Mouse (Mus musculus): ENCODE measurements around the gene Obsl1. TPM values are rescaled to one million over a fixed set of nuclear protein-coding genes. Genes with fewer than 3 reads are reported as not detected.

Gene Obsl1
- total and polyA plus RNA-seq, 2 experiments from 2014 or later = 23.9 to 52.4 TPM

DNA sequence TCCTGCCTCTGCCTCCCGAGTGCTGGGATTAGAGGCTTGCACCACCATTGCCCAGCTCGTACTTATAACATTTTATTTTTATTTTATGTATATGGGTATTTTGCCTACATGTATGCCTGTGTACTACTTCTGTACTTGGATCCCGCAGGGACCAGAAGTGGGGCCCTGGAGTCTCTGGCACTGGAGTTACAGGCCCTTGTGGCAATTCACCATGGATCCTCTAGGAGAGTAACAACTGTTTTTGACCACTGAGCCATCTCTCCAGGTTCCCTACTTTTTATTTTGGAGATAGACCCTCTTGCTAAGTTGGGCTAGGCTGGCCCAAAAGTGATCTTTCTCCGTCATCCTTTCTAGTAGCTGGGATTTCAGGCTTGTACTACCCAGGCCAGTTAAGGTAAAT, 12.2 kb upstream of the Obsl1 start:
- Histone ChIP-seq H3K4me3 (ENCODE audit: low read length) (no peak overlapping the region), H3K4me2 (ENCODE audit: low read depth, low read length) (no peak overlapping the region), H3K36me3 (ENCODE audit: insufficient read depth, low read length) (no peaks in the 10 kb centered on the region), H3K4me1 (ENCODE audit: insufficient read depth, low read length) (peaks cover 3% of the 10 kb centered on the region; the same call in 1 of the 2 replicates), H3K9me3 (ENCODE audit: low read length) (no peaks in the 10 kb centered on the region), H3K9ac (replicated peaks; ENCODE audit: low read length) (no peak overlapping the region), H3K27ac (no peak overlapping the region; the same call in 1 of the 2 replicates), H3K27me3 (ENCODE audit: insufficient read depth, low read length) (no peaks in the 10 kb centered on the region)
- TF ChIP-seq CTCF (IDR thresholded peaks at IDR 0.05; ENCODE audit: low read depth) = no peak
- ATAC-seq (no peak), DNase-seq (ENCODE audit: low spot score) (no peak)
- 91% methylated on average over 4 of the region's 4 CpGs for WGBS

DNA sequence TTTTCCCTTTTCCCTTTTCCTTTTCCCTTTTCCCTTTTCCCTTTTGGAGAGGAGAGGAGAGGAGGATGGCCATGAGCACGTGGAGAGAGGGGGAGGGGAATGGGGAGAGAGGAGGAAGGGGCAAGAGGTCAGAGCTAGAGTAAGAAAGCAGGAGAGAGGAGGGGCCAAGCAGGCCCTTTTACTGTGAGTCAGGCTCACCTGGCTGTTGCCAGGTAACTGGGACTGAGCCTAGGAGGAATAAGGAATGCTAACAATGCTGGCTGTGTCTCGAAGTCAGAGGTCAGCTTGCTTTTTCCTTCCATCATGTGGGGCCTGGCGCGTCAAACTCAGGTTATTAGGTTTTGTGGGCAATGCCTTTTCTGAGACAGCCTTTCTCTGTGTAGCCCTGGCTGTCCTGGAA, 11.7 kb upstream of the Obsl1 start:
- H3K4me2 ChIP-seq (ENCODE audit: low read depth, low read length) = no peak overlapping the region
- WGBS = 64% methylated on average over 3 of the region's 4 CpGs
- no peak overlapping the region for H3K4me3 ChIP-seq (ENCODE audit: low read length)
- H3K9me3 ChIP-seq (ENCODE audit: low read length) = no peaks in the 10 kb centered on the region
- no peak for TF ChIP-seq CTCF (IDR thresholded peaks at IDR 0.05; ENCODE audit: low read depth)
- no peak overlapping the region for H3K9ac ChIP-seq (replicated peaks; ENCODE audit: low read length)
- no peaks in the 10 kb centered on the region for H3K36me3 ChIP-seq (ENCODE audit: insufficient read depth, low read length)
- no peaks in the 10 kb centered on the region for H3K27me3 ChIP-seq (ENCODE audit: insufficient read depth, low read length)
- no peak for DNase-seq (ENCODE audit: low spot score)
- ATAC-seq = no peak
- peaks cover 3% of the 10 kb centered on the region; the same call in 1 of the 2 replicates for H3K4me1 ChIP-seq (ENCODE audit: insufficient read depth, low read length)
- no peak overlapping the region; the same call in 1 of the 2 replicates for H3K27ac ChIP-seq

DNA sequence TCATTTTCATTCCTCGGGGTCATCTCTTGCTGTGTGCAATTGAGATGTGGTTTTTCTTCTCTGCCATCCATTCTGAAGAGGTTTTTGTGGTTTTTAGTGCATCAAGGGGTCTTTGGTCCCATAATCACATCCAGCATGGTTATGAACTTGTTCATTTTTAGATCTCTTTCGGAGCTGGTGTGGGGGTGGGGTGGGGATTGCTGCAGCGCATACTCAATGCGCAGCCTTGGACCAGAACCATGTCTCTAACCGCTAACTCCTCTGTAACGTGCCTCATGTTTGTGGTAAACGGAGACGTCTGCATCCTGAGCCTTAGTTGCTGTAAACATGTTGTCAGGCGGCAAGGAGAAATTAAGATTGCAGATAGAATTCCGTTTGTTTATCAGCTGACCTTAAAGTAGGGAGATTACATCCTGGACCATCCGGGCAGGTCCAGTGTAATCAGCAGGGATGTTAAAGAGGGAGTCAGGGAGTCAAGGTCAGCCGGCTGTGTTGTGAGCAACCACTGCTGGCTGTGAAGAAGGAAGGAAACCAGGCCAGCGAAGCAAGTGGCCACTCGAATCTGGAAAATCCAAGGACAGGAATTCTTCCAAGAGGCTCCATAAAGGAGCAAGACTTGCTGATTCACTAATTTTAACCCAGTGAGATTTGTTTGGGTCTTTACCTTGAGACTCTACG, 10.6 kb upstream of the Obsl1 start:
- no peak overlapping the region for H3K4me3 ChIP-seq (ENCODE audit: low read length)
- no peak for ATAC-seq
- no peaks in the 10 kb centered on the region for H3K9me3 ChIP-seq (ENCODE audit: low read length)
- no peak overlapping the region for H3K9ac ChIP-seq (replicated peaks; ENCODE audit: low read length)
- no peak for TF ChIP-seq CTCF (IDR thresholded peaks at IDR 0.05; ENCODE audit: low read depth)
- no peaks in the 10 kb centered on the region for H3K27me3 ChIP-seq (ENCODE audit: insufficient read depth, low read length)
- 82% methylated on average over 15 of the region's 15 CpGs for WGBS
- no peaks in the 10 kb centered on the region for H3K36me3 ChIP-seq (ENCODE audit: insufficient read depth, low read length)
- DNase-seq (ENCODE audit: low spot score) = no peak
- H3K27ac ChIP-seq = no peak overlapping the region
- no peaks in the 10 kb centered on the region; the same call in 1 of the 2 replicates for H3K4me1 ChIP-seq (ENCODE audit: insufficient read depth, low read length)
- H3K4me2 ChIP-seq (ENCODE audit: low read depth, low read length) = no peak overlapping the region

DNA sequence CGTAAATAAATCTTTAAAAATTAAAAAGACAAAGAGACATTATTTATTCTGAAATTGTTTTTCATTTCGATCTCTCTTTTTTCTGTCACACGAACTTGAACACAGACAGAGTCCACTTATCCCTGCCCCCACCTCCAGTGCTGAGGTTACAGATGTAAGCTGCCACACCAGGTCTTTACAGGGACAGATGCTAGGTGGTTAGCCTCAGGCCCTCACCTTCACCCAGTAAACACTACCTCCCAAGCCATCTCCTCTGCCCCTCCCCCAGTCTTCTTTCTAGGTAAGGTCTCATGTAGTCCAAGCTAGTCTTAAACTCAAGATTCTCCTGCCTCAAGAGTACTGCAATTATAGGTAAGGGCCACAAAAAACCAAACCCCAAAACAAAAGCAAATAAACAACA, 6.3 kb upstream of the Obsl1 start:
- no peak overlapping the region for H3K4me3 ChIP-seq (ENCODE audit: low read length)
- DNase-seq (ENCODE audit: low spot score) = no peak
- no peak overlapping the region for H3K27ac ChIP-seq
- no peak for TF ChIP-seq CTCF (IDR thresholded peaks at IDR 0.05; ENCODE audit: low read depth)
- no peak overlapping the region for H3K4me2 ChIP-seq (ENCODE audit: low read depth, low read length)
- 90% methylated on average over 3 of the region's 3 CpGs for WGBS
- H3K4me1 ChIP-seq (ENCODE audit: insufficient read depth, low read length) = no peaks in the 10 kb centered on the region
- H3K9ac ChIP-seq (replicated peaks; ENCODE audit: low read length) = no peak overlapping the region
- no peak for ATAC-seq
- H3K9me3 ChIP-seq (ENCODE audit: low read length) = no peaks in the 10 kb centered on the region
- no peaks in the 10 kb centered on the region for H3K36me3 ChIP-seq (ENCODE audit: insufficient read depth, low read length)
- no peaks in the 10 kb centered on the region for H3K27me3 ChIP-seq (ENCODE audit: insufficient read depth, low read length)

DNA sequence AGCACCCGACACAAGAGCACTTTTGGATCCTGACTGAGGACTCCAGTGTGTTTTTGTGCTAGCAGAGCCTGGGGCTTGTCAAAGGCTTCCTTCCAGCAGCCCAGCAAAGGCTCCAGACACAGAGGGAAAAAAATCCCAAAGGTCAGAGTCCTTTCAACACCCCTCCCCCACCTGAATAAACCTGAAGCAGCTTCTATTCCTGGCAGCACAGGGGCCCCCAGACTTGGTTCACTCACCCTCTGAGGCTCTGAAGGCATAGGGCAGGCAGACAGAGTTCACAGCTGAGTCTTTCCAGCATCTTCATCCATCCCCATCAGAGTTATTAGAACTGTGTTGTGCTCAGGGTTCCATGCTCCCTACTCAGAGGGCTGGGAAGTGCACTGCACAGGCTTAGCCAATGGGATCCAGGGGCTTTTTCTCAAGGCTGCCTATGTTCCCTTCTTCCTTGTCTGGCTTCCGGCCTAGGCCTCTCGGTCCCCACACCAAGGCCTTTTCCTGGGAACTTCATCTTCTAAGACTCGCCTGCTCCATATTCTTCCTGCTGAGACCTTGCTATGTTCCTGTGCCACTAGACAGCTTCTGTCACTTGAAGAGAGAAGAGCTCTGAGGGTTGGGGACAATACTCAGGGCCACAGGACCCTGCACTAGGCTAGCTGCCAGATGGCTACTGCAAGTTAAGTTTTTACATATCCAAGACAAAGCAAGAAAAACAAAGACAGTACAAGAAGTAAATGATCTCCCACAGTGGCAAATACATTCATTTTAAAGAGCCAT, 5.4 kb upstream of the Obsl1 start:
- WGBS = 47% methylated on average over 4 of the region's 4 CpGs
- DNase-seq (ENCODE audit: low spot score) = no peak
- no peak for ATAC-seq

DNA sequence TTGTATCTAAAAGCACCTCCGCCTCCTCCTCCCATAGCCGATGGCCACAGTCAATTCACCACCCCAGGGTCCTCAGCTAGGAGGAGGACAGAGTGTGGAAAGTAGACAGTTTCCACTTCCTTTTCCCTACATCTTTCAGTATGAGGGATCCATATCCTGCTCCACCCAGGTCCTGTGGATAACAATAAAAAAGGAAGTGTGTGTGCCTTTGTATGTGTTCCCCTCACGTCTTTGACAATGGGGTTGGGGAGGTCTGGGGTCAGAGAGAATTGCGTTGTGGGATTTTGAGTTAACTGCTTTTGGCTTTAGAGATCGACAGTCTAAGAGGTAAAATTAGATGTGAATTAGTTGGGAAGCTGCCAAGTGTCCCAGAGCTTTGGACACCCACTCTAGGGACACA, 3.9 kb upstream of the Obsl1 start:
- H3K4me1 ChIP-seq (ENCODE audit: insufficient read depth, low read length) = 0 out of 2 replicates have a peak, but pooled peaks cover 6% of the 10 kb centered on the region
- no peak overlapping the region for H3K27ac ChIP-seq
- TF ChIP-seq CTCF (IDR thresholded peaks at IDR 0.05; ENCODE audit: low read depth) = no peak
- 68% methylated on average over 5 of the region's 5 CpGs for WGBS
- ATAC-seq (no peak), DNase-seq (ENCODE audit: low spot score) (no peak)
- no peaks in the 10 kb centered on the region for H3K36me3 ChIP-seq (ENCODE audit: insufficient read depth, low read length)
- no peak overlapping the region for H3K4me2 ChIP-seq (ENCODE audit: low read depth, low read length)
- H3K4me3 ChIP-seq (ENCODE audit: low read length) = no peak overlapping the region
- no peak overlapping the region for H3K9ac ChIP-seq (replicated peaks; ENCODE audit: low read length)
- H3K9me3 ChIP-seq (ENCODE audit: low read length) = no peaks in the 10 kb centered on the region
- H3K27me3 ChIP-seq (ENCODE audit: insufficient read depth, low read length) = no peaks in the 10 kb centered on the region

More for the DNA sequence above, 5.4 kb upstream of the Obsl1 start:
- no peak overlapping the region for H3K4me2 ChIP-seq (ENCODE audit: low read depth, low read length)
- H3K27ac ChIP-seq = no peak overlapping the region
- 0 out of 2 replicates have a peak, but pooled peaks cover 3% of the 10 kb centered on the region for H3K4me1 ChIP-seq (ENCODE audit: insufficient read depth, low read length)
- no peak overlapping the region for H3K9ac ChIP-seq (replicated peaks; ENCODE audit: low read length)
- H3K27me3 ChIP-seq (ENCODE audit: insufficient read depth, low read length) = no peaks in the 10 kb centered on the region
- H3K9me3 ChIP-seq (ENCODE audit: low read length) = no peaks in the 10 kb centered on the region
- no peaks in the 10 kb centered on the region for H3K36me3 ChIP-seq (ENCODE audit: insufficient read depth, low read length)
- TF ChIP-seq CTCF (IDR thresholded peaks at IDR 0.05; ENCODE audit: low read depth) = no peak
- H3K4me3 ChIP-seq (ENCODE audit: low read length) = no peak overlapping the region
